Mouse (Mus musculus): ENCODE results near the gene Cacna1c. TPM values are rescaled to one million over a fixed set of nuclear protein-coding genes. Genes with fewer than 3 reads are reported as not detected.

The Cacna1c gene
- polyA plus RNA-seq, 1 experiment from 2014 or later, result 6.2 TPM

DNA sequence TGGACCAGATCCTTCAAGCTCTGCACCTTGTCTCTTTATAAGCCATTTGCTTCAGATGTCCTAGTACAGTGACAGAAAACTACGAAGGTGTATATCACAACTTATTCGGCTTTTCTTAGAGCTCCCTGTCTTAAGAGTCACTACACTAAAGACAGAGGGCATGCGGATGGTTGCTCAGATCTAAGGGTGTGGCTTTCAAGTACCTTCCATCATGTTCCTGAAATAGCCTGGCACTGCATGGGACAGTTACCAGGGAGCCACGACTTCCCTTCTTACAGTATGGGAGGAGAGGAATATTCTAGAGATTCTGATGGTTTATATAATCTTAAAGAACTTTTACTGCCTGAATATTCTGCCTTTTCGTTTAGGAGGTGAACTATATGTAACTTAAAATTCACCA lies 289.3 kb downstream of the Cacna1c start:
- Histone ChIP-seq H3K27ac (no peak overlapping the region), H3K36me3 (replicated peaks) (no peaks in the 10 kb centered on the region), H3K9me3 (peaks cover 2% of the 10 kb centered on the region; the same call in 1 of the 2 replicates), H3K4me3 (replicated peaks) (no peak overlapping the region), H3K4me2 (no peak overlapping the region), H3K4me1 (no peaks in the 10 kb centered on the region), H3K27me3 (no peaks in the 10 kb centered on the region), H3K9ac (no peak overlapping the region)
- 90% methylated on average over 5 of the region's 5 CpGs for WGBS
- no peak for ATAC-seq (ENCODE audit: low FRiP score)

DNA sequence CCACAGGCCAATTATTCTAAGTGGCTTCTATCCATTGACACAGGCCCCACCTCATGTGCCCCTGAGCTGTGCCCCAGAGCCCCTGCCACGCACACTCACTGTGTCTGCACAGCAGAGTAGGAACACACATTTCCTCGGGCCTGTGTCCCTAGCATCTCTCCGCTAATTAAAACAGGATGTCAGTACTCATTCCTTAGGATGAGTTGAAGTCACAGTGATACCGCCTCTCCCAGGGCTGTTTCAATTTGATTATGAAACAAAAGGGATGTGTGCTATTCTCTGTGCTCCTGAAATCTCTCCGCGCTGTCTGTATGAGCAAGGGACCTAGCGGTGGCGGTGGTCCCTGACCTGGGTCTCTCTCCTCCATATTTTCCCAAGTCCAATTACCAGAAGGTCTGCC lies 296.5 kb downstream of the Cacna1c start:
- no peaks in the 10 kb centered on the region for H3K36me3 ChIP-seq (replicated peaks)
- H3K4me2 ChIP-seq, result no peak overlapping the region
- H3K27me3 ChIP-seq, result no peaks in the 10 kb centered on the region
- H3K4me3 ChIP-seq (replicated peaks), result no peak overlapping the region
- 87% methylated on average over 8 of the region's 8 CpGs for WGBS
- H3K9me3 ChIP-seq, result no peaks in the 10 kb centered on the region
- ATAC-seq (ENCODE audit: low FRiP score), result no peak
- 0 out of 2 replicates have a peak, but pooled peaks cover 3% of the 10 kb centered on the region for H3K4me1 ChIP-seq
- H3K9ac ChIP-seq, result no peak overlapping the region
- no peak overlapping the region for H3K27ac ChIP-seq

DNA sequence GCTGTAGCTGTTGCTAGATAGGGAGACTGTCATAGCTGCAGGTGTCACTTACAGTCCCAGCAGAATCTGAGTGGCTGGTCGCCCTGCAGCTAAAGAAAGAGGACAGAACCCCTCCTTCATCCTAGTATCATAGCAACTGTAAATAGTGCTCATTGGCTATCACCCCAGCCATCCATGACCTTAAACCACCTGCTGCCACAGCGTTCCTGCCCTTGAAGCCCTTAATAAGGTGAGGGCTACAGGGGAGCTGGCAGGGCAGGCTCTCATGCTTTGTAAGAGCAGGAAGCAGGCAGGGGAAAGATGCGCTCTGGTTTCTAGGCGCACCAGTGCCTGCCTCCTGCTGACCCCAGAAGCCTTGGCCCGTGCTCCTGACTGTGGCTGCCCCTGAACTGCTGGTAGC lies 299.1 kb downstream of the Cacna1c start:
- Histone ChIP-seq H3K27me3 (no peaks in the 10 kb centered on the region), H3K27ac (no peak overlapping the region), H3K9me3 (no peaks in the 10 kb centered on the region), H3K4me2 (no peak overlapping the region), H3K9ac (no peak overlapping the region), H3K36me3 (replicated peaks) (no peaks in the 10 kb centered on the region), H3K4me3 (replicated peaks) (no peak overlapping the region), H3K4me1 (0 out of 2 replicates have a peak, but pooled peaks cover 3% of the 10 kb centered on the region)
- WGBS, result 47% methylated on average over 5 of the region's 5 CpGs
- ATAC-seq (ENCODE audit: low FRiP score), result no peak

DNA sequence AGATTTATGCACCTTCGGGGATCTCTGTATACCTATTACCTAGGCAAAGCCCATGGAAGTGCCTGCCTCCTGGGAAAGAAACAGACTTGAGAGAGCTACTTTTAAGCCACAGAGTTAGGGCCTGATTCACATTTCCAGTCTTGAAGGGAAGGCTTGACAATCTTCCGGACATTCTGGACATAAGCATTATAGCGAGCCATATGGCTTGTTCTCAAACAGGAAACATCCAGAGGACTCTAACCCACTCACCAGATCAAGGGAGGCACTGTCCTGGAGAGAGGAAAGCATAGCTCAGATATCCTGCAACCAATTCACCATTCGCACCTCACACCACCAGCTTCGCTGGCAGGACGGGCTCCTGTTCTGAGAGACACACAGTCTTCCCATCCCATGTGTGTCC lies 302.2 kb downstream of the Cacna1c start:
- no peaks in the 10 kb centered on the region for H3K36me3 ChIP-seq (replicated peaks)
- H3K9ac ChIP-seq, result no peak overlapping the region
- 0 out of 2 replicates have a peak, but pooled peaks cover 3% of the 10 kb centered on the region for H3K4me1 ChIP-seq
- no peak for ATAC-seq (ENCODE audit: low FRiP score)
- no peaks in the 10 kb centered on the region for H3K9me3 ChIP-seq
- H3K27ac ChIP-seq, result no peak overlapping the region
- H3K4me2 ChIP-seq, result no peak overlapping the region
- no peak overlapping the region for H3K4me3 ChIP-seq (replicated peaks)
- WGBS, result 92% methylated on average over 6 of the region's 6 CpGs
- H3K27me3 ChIP-seq, result no peaks in the 10 kb centered on the region

DNA sequence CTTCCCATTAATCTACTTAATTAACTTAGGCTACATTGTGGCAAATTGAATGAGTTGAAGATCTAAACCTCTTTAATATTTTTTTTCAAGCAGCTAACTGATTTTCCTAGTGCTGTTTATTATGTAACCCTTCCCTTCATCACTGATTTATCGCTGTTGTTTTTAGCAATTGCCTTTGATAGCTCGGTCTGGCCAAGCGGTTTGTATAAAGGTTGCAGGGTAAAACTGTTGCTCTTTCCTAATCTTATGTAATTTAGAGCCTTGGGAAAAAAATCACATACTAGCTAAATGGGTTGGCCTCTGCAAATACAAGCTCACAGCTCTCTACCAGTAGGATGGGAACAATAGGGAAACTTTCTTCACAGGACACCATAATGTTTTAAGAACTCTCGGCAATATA lies 306.8 kb downstream of the Cacna1c start:
- Histone ChIP-seq H3K27ac (no peak overlapping the region), H3K4me2 (no peak overlapping the region), H3K9me3 (no peaks in the 10 kb centered on the region), H3K4me1 (no peaks in the 10 kb centered on the region), H3K4me3 (replicated peaks) (no peak overlapping the region), H3K36me3 (replicated peaks) (no peaks in the 10 kb centered on the region), H3K9ac (no peak overlapping the region), H3K27me3 (no peaks in the 10 kb centered on the region)
- ATAC-seq (ENCODE audit: low FRiP score), result no peak
- 91% methylated on average over 4 of the region's 4 CpGs for WGBS

DNA sequence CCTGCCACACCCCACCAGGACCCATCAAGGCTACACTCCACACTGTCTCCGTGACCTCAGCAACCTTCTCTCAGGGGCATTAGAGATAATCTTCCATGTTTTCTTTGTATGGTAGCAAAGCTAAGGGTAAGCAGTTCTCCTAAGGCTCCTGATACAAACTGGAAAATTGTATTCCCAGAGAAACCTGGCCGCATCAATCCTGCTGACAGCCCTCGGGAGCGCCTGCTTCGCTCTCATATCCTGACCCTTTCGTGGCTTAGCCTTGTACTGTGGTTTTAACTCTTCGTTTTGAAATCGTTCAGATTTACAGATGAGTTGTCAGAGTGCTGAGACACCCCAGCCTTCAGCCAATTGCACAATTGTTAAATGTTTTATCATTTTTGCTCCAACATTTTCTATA lies 309.2 kb downstream of the Cacna1c start:
- no peak overlapping the region for H3K27ac ChIP-seq
- H3K9me3 ChIP-seq, result no peaks in the 10 kb centered on the region
- H3K4me3 ChIP-seq (replicated peaks), result no peak overlapping the region
- H3K4me2 ChIP-seq, result no peak overlapping the region
- no peaks in the 10 kb centered on the region for H3K4me1 ChIP-seq
- WGBS, result 91% methylated on average over 8 of the region's 8 CpGs
- no peaks in the 10 kb centered on the region for H3K36me3 ChIP-seq (replicated peaks)
- no peak for ATAC-seq (ENCODE audit: low FRiP score)
- no peaks in the 10 kb centered on the region for H3K27me3 ChIP-seq
- no peak overlapping the region for H3K9ac ChIP-seq

DNA sequence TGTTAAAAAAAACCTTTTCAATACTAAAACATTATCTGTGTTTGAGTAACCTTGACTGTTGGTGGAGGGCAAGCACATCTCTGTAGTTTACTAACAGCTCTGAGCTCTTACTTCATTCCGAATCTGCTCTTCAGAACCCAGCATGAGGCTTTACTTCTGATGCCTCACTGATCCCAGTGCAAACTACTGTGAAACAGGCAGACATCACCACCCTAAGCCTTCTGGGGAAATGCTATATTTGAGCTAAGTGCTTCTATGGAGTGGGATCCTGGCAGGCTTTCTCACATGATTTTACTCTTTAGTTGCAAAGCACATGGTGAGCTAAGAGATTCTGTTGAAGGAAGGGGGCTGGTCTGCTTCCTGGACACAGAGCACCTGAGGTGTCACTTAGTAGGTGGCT lies 311.3 kb downstream of the Cacna1c start:
- H3K36me3 ChIP-seq (replicated peaks), result no peaks in the 10 kb centered on the region
- H3K4me2 ChIP-seq, result no peak overlapping the region
- WGBS, result 79% methylated on average over 1 of the region's 1 CpGs
- H3K9me3 ChIP-seq, result no peaks in the 10 kb centered on the region
- H3K27me3 ChIP-seq, result no peaks in the 10 kb centered on the region
- no peak overlapping the region for H3K9ac ChIP-seq
- no peak overlapping the region for H3K4me3 ChIP-seq (replicated peaks)
- no peak overlapping the region for H3K27ac ChIP-seq
- H3K4me1 ChIP-seq, result no peaks in the 10 kb centered on the region
- no peak for ATAC-seq (ENCODE audit: low FRiP score)

DNA sequence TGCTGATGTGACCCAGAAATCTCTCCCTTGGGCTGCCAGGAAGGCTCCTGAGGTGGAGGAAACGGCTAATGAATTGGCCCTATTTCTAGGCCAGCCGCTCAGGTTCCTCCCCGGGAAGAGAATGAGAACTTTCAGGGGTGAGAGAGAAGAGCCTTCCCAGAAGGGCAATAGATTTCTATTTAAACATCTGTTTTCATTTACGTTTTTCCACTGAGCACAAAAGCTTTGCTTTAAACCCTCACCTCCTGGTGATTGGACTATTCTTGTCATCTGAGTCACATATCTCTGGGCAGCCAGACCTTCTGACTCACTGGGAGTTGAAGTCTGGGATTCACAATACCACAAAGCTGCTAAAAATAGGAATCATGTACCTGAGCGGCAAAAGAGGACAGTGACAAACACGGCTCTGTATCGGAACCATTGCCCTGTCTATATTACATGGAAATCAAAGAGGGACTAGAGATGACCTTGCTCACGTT lies 312.1 kb downstream of the Cacna1c start:
- Histone ChIP-seq H3K36me3 (replicated peaks) (no peaks in the 10 kb centered on the region), H3K9me3 (no peaks in the 10 kb centered on the region), H3K4me1 (no peaks in the 10 kb centered on the region), H3K27me3 (no peaks in the 10 kb centered on the region), H3K4me3 (replicated peaks) (no peak overlapping the region), H3K27ac (no peak overlapping the region), H3K9ac (no peak overlapping the region), H3K4me2 (no peak overlapping the region)
- ATAC-seq (ENCODE audit: low FRiP score), result no peak
- WGBS, result 74% methylated on average over 8 of the region's 8 CpGs

DNA sequence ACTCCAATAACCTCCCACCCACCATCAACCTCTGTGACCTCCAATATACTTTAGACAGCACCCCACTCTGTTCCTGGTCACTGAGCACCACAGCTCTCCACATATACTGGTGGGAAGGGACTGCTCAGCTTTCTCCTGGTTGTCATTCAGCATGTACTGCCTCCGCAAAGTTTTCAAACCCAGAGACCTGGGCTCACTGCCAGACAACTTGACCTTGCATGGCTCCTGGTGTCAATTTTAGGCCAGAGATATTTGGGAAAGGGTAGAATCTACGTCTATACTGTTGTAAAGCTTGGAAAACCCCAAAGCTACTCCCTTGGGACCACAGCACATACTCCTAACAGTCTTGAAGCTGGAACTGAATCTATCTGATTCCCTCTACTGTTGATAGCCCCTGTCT lies 320.0 kb downstream of the Cacna1c start:
- H3K36me3 ChIP-seq (replicated peaks), result no peaks in the 10 kb centered on the region
- H3K27ac ChIP-seq, result no peak overlapping the region
- H3K9ac ChIP-seq, result no peak overlapping the region
- no peaks in the 10 kb centered on the region for H3K9me3 ChIP-seq
- no peak overlapping the region for H3K4me2 ChIP-seq
- no peaks in the 10 kb centered on the region for H3K4me1 ChIP-seq
- H3K27me3 ChIP-seq, result no peaks in the 10 kb centered on the region
- H3K4me3 ChIP-seq (replicated peaks), result no peak overlapping the region
- 61% methylated on average over 2 of the region's 2 CpGs for WGBS
- no peak for ATAC-seq (ENCODE audit: low FRiP score)

DNA sequence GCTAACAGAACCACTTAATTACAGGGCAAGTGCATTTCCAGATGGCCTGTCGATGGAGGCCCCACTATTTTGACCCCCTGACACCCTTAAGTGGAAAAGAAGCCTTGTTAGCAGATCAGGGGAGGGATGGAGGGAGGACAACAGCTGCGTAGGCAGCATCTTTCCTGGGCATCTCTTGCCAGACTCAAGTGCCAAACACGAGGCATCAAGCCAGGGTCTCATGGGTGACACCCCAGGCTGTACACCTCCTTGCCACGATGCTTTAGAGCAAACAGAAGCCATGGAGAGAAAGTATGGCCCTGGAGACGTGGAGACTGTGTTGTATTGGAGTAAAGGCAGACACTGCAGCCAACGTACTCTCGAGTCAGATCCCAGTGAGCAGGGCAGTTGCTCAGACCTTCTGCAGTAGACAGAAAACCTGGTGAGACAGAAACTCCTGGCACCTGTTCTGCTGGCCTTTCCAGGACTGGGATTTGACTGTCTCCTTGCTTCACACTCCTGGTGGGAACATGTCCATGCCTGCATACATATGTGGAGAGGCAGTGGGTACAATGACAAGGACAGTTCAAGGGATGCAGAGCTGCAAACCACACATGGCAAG lies 325.9 kb downstream of the Cacna1c start:
- H3K4me2 ChIP-seq, result no peak overlapping the region
- H3K9ac ChIP-seq, result no peak overlapping the region
- WGBS, result 70% methylated on average over 7 of the region's 7 CpGs
- H3K4me3 ChIP-seq (replicated peaks), result no peak overlapping the region
- H3K4me1 ChIP-seq, result peaks cover 14% of the 10 kb centered on the region
- H3K27ac ChIP-seq, result no peak overlapping the region
- ATAC-seq (ENCODE audit: low FRiP score), result no peak
- H3K36me3 ChIP-seq (replicated peaks), result no peaks in the 10 kb centered on the region
- H3K27me3 ChIP-seq, result no peaks in the 10 kb centered on the region
- H3K9me3 ChIP-seq, result no peaks in the 10 kb centered on the region

DNA sequence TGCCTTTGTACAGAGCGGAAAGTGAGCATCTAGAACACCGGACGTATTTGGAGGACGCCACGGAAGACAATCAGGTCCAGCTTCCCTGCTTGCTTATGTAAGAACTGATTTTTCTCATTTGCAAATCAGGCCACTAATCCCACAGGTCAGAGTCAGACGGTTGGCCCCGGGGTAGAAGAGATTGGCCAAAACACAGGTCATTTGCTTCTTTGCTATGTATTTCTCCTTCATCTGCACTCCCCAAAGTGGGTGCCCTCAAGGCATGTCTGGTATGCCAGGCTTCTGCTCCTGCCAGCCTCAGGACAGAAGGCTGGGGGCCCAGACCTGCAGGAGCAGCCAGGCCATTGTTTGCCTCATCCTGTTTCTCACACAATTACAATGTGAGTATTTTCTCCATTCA lies 328.8 kb downstream of the Cacna1c start:
- Histone ChIP-seq H3K4me1 (peaks cover 19% of the 10 kb centered on the region), H3K9ac (no peak overlapping the region), H3K27me3 (no peaks in the 10 kb centered on the region), H3K4me2 (no peak overlapping the region), H3K36me3 (replicated peaks) (no peaks in the 10 kb centered on the region), H3K27ac (no peak overlapping the region), H3K9me3 (no peaks in the 10 kb centered on the region), H3K4me3 (replicated peaks) (no peak overlapping the region)
- WGBS, result 82% methylated on average over 7 of the region's 7 CpGs
- no peak for ATAC-seq (ENCODE audit: low FRiP score)

DNA sequence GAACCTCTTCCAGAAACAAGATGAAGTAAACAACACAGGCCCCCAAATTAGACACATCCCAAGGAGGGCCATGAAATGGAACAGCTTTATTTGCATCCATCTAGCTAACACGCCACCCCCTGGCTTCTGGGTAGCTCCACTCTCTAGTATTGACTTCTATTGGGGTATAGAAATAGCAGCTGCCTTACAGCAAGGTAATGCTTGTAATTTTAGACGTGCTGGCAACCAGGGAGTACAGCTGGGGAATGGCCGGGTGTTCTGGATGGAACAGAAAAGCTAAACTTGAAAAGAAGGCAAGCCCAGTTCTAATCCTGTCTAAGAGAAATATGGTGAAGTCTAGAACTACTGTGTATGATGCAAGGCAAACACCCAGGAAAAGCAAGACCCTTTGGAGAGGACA lies 329.3 kb downstream of the Cacna1c start:
- Histone ChIP-seq H3K4me3 (replicated peaks) (no peak overlapping the region), H3K4me1 (peaks cover 24% of the 10 kb centered on the region), H3K4me2 (no peak overlapping the region), H3K36me3 (replicated peaks) (no peaks in the 10 kb centered on the region), H3K27me3 (no peaks in the 10 kb centered on the region), H3K27ac (no peak overlapping the region), H3K9me3 (no peaks in the 10 kb centered on the region), H3K9ac (no peak overlapping the region)
- WGBS, result 79% methylated on average over 3 of the region's 3 CpGs
- no peak for ATAC-seq (ENCODE audit: low FRiP score)

DNA sequence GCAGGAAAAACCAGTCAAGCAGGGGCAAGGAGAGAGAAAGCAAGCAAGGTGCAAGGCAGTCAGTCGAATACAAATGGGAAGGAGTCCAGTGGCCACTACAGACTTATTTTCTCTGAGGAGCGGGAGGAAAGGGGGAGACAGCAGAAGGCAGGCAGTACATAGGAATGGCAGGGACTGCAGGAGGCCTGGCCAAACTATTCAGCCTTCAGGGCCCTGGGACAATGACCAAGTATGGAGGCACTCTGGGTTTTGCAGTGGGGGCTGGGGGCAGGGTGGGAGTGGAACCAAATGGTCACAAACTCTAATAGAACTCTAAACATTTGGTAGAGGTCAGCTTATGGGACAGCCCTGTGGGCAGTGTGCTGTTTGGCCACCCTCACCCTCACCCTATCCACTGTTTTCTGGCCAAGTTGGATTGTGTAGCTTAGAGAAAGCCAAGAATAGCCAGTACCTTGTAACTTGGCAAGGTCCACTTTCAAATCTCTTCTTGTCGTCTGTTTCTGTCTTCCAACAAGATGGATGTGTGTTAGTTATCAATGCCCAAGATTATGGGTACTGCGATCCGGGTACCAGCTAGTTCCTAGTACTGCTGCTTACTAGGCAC lies 330.3 kb downstream of the Cacna1c start:
- Histone ChIP-seq H3K4me3 (replicated peaks) (no peak overlapping the region), H3K4me1 (peaks cover 24% of the 10 kb centered on the region), H3K27me3 (no peaks in the 10 kb centered on the region), H3K4me2 (no peak overlapping the region), H3K27ac (no peak overlapping the region), H3K9ac (no peak overlapping the region), H3K36me3 (replicated peaks) (no peaks in the 10 kb centered on the region), H3K9me3 (no peaks in the 10 kb centered on the region)
- WGBS, result 84% methylated on average over 5 of the region's 5 CpGs
- no peak for ATAC-seq (ENCODE audit: low FRiP score)

All from forebrain, embryonic 12.5 days (tissue).